Mouse (Mus musculus) kidney, adult 2 months (tissue): ENCODE measurements at regions not wholly inside any gene's neighbourhood (a gene's known extent, or its start where the extent isn't known, plus 50 kb on each side); places are given as distances from the start of the nearest gene placed in this dataset.

Experiments used
- CTCF ChIP-seq: fragments of 200-500 bp; conservative IDR thresholded peaks from 2 replicates; pipeline ENCODE4 v1.5.1; 2011; ENCODE audit warnings: low read depth, mild to moderate bottlenecking, control low read depth, low read length, moderate library complexity, mixed read lengths; ENCODE audit not compliant: insufficient read depth, insufficient read length
- POLR2A ChIP-seq: fragments of 200-500 bp; IDR thresholded peaks from one replicate; pipeline ENCODE4 v1.6.1; 2011; ENCODE audit warnings: low read depth, low read length, control low read depth

- TF ChIP-seq POLR2A: no peak
- TF ChIP-seq CTCF: no peak
Measured at GRCm38 (mm10) chr6:100424788-100425403, 137.6 kb upstream of the Rybp start.
